ENCODE assay signal across 23 mouse cellular contexts in the genomic region with DNA sequence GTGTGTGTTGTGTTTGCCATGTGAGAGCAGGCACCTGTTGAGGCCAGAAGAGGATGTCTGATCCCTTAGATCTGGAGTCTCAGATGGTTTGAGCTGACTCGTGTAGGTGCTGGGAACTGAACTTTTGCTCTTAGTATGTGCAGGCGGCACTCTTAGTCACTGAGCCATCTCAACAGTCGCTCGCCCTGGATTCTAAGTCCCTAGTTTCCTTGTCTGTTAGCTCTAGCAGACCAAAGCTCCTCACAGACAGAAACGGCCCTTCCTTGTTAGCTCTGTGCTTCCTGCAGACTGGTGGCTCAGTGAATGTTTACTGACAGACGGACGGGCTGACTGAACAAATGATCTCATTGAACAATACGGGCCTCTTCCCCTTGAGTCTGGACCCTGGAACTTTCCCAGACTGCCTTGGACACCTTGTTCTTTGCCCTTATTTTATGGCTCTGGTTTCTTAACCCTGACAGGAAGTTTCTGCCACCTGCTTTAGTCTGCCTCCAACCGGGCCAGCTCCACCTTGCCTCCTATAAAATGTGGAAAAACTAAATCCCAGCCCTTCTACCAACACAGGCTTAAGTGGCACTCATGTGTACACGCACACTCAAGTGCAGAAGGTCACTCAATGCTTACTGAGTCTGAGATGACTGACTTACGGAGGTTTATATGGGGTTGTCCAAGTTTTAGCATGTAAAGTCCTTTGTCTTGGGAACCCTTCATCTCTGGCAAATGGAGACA. TPM values are rescaled to one million over a fixed set of nuclear protein-coding genes. Genes with fewer than 3 reads are reported as not detected.
DNase-seq lines count a peak whose midpoint lies in the region; ATAC-seq and TF ChIP-seq lines count a peak whose summit lies in the region.
"Had no signal": no experiment of that assay in that cellular context is flagged by ENCODE, and none has a peak within 500 bp of the region (broad histone marks: within the 10 kb centered on the region; RNA-seq: fewer than 3 reads in every experiment).

No protein-coding gene starts in this region.

- H3K9ac ChIP-seq in kidney, embryonic 14.5 days (ENCODE audit: low read depth, low read length), result no peak overlapping the region
- no peak overlapping the region for H3K9ac ChIP-seq in lung, embryonic 16.5 days (ENCODE audit: low read length)
- H3K9ac ChIP-seq in stomach, postnatal 0 days (ENCODE audit: low read length), result no peak overlapping the region
- H3K9ac ChIP-seq: midbrain, embryonic 12.5 days; neural tube, embryonic 15.5 days had no signal

- no peak for ATAC-seq in kidney, embryonic 14.5 days (ENCODE audit: low FRiP score, low TSS enrichment)
- peak; percentile 73 for ATAC-seq in lung, embryonic 16.5 days (ENCODE audit: low read depth)
- ATAC-seq in stomach, postnatal 0 days (ENCODE audit: low FRiP score, low TSS enrichment), result peak; percentile 65
- ATAC-seq in inflammation-experienced regulatory T-cells, adult 6 months, result no peak
- ATAC-seq: forebrain, embryonic 14.5 days; hindbrain, postnatal 0 days had no signal

- H3K27me3 ChIP-seq in kidney, embryonic 14.5 days (ENCODE audit: control insufficient read depth, insufficient read depth, low read length), result no peaks in the 10 kb centered on the region
- H3K27me3 ChIP-seq in lung, embryonic 16.5 days (ENCODE audit: control insufficient read depth, insufficient read depth, low read depth, low read length), result no peaks in the 10 kb centered on the region
- H3K27me3 ChIP-seq in stomach, postnatal 0 days (ENCODE audit: control insufficient read depth, insufficient read depth, low read length), result no peaks in the 10 kb centered on the region
- H3K27me3 ChIP-seq: midbrain, embryonic 12.5 days; neural tube, embryonic 15.5 days had no signal

- no peak for TF ChIP-seq CTCF in stomach, postnatal 0 days (IDR thresholded peaks at IDR 0.05; ENCODE audit: low read depth)

- no peak overlapping the region for H3K4me3 ChIP-seq in kidney, embryonic 14.5 days (ENCODE audit: low read length)
- H3K4me3 ChIP-seq in lung, embryonic 16.5 days (ENCODE audit: low read length), result no peak overlapping the region
- H3K4me3 ChIP-seq in stomach, postnatal 0 days (ENCODE audit: low read depth, low read length), result no peak overlapping the region
- H3K4me3 ChIP-seq: embryonic facial prominence, embryonic 10.5 days; erythroblast, embryonic 14.5 days; heart, embryonic 10.5 days; midbrain, embryonic 12.5 days; myocyte; neural tube, embryonic 15.5 days had no signal

- no peaks in the 10 kb centered on the region for H3K36me3 ChIP-seq in kidney, embryonic 14.5 days (ENCODE audit: control insufficient read depth, insufficient read depth, low read length)
- no peaks in the 10 kb centered on the region for H3K36me3 ChIP-seq in lung, embryonic 16.5 days (ENCODE audit: control insufficient read depth, insufficient read depth, low read length)
- no peaks in the 10 kb centered on the region for H3K36me3 ChIP-seq in stomach, postnatal 0 days (ENCODE audit: control insufficient read depth, insufficient read depth, low read length)
- H3K36me3 ChIP-seq: embryonic facial prominence, embryonic 10.5 days; heart, embryonic 10.5 days; midbrain, embryonic 12.5 days; neural tube, embryonic 15.5 days had no signal

- TF ChIP-seq EP300 in stomach, postnatal 0 days (optimal IDR thresholded peaks at IDR 0.05), result no peak

- DNase-seq in kidney, adult 11 months, result peak; percentile 63
- DNase-seq in lung, postnatal 10 days, result no peak
- peak; percentile 40 to 70 for DNase-seq in kidney, postnatal 25 days
- DNase-seq in stomach, postnatal 0 days (ENCODE audit: low spot score), result peak; percentile 37
- no peak for DNase-seq in frontal cortex, postnatal 14 days (ENCODE audit: low spot score in 2 of 2)
- DNase-seq: adrenal gland, adult 8-10 months; cerebellum, adult 11-12 months; cerebellum, postnatal 36 days; gastrocnemius, postnatal 36 days; right cerebral cortex, postnatal 25 days; thymus, adult 18-20 months had no signal

- no peaks in the 10 kb centered on the region for H3K4me1 ChIP-seq in kidney, embryonic 14.5 days (ENCODE audit: control insufficient read depth, insufficient read depth, low read length)
- peaks cover 7% of the 10 kb centered on the region; the same call in 1 of the 2 replicates for H3K4me1 ChIP-seq in lung, embryonic 16.5 days (replicated peaks; ENCODE audit: control insufficient read depth, insufficient read depth, low read length)
- no peaks in the 10 kb centered on the region for H3K4me1 ChIP-seq in stomach, postnatal 0 days (replicated peaks; ENCODE audit: control insufficient read depth, insufficient read depth)
- H3K4me1 ChIP-seq: embryonic facial prominence, embryonic 10.5 days; midbrain, embryonic 12.5 days; neural tube, embryonic 15.5 days had no signal

- H3K27ac ChIP-seq in kidney, embryonic 14.5 days (ENCODE audit: low read depth, low read length), result no peak overlapping the region
- H3K27ac ChIP-seq in lung, embryonic 16.5 days (ENCODE audit: low read length), result peak overlapping the region; percentile 88
- H3K27ac ChIP-seq in stomach, postnatal 0 days (replicated peaks), result peak overlapping the region; percentile 41; the same call in 1 of the 2 replicates
- H3K27ac ChIP-seq: embryonic facial prominence, embryonic 10.5 days; heart, embryonic 10.5 days; hindbrain, postnatal 0 days; macrophage; midbrain, embryonic 12.5 days; neural tube, embryonic 15.5 days had no signal

- H3K9me3 ChIP-seq in kidney, embryonic 14.5 days (ENCODE audit: control insufficient read depth, low read length), result no peaks in the 10 kb centered on the region
- H3K9me3 ChIP-seq in lung, embryonic 16.5 days (ENCODE audit: control insufficient read depth, low read length), result no peaks in the 10 kb centered on the region
- no peaks in the 10 kb centered on the region for H3K9me3 ChIP-seq in stomach, postnatal 0 days (ENCODE audit: control insufficient read depth, low read length)
- H3K9me3 ChIP-seq: embryonic facial prominence, embryonic 10.5 days; heart, embryonic 10.5 days; midbrain, embryonic 12.5 days; neural tube, embryonic 15.5 days had no signal

- WGBS in kidney, embryonic 14.5 days, result 69% methylated on average over 11 of the region's 11 CpGs
- 37% methylated on average over 11 of the region's 11 CpGs for WGBS in lung, embryonic 16.5 days
- 47% methylated on average over 11 of the region's 11 CpGs for WGBS in stomach, postnatal 0 days

- H3K4me2 ChIP-seq in kidney, embryonic 14.5 days (replicated peaks; ENCODE audit: low read depth, low read length), result no peak overlapping the region
- H3K4me2 ChIP-seq in lung, embryonic 16.5 days (ENCODE audit: low read depth, low read length), result no peak overlapping the region
- H3K4me2 ChIP-seq in stomach, postnatal 0 days (replicated peaks; ENCODE audit: low read depth), result no peak overlapping the region
- H3K4me2 ChIP-seq: midbrain, embryonic 12.5 days; neural tube, embryonic 15.5 days had no signal

RNA-seq across cellular contexts. Expression of a gene that starts 11.8 kb away (rescaled TPM):
- polyA plus RNA-seq in kidney, embryonic 14.5 days (2014; fragmentation: Nextera tagmentation; extraction: Ambion mirVana), result 11.5 and 11.6 TPM in 2 replicates
- 10.5 and 19.9 TPM in 2 replicates for polyA plus RNA-seq in lung, embryonic 16.5 days (2015; fragmentation: Nextera tagmentation; extraction: Ambion mirVana)
- 13.8 and 14.2 TPM in 2 replicates for polyA plus RNA-seq in stomach, postnatal 0 days (2015; fragmentation: Nextera tagmentation; extraction: Ambion mirVana)
- polyA plus RNA-seq in inflammation-experienced regulatory T-cells, adult 6 months (2017; shearing (Covaris generic)), result 100 to 1,000 TPM in 1 of 3 experiments, 10 to 100 TPM in 2; 67.0 to 101 (median 94.0) TPM

RNA-seq across cellular contexts. Expression of a gene that starts 18.0 kb away (rescaled TPM):
- 31.5 and 88.4 TPM in 2 replicates for polyA plus RNA-seq in kidney, embryonic 14.5 days (2014; fragmentation: Nextera tagmentation; extraction: Ambion mirVana)
- 157 and 162 TPM in 2 replicates for polyA plus RNA-seq in lung, embryonic 16.5 days (2015; fragmentation: Nextera tagmentation; extraction: Ambion mirVana)
- polyA plus RNA-seq in stomach, postnatal 0 days (2015; fragmentation: Nextera tagmentation; extraction: Ambion mirVana), result 118 and 131 TPM in 2 replicates
- 1 to 10 TPM in 2 of 3 experiments, under 1 TPM in 1; 0.26 to 2.4 (median 1.1) TPM for polyA plus RNA-seq in inflammation-experienced regulatory T-cells, adult 6 months (2017; shearing (Covaris generic))
- polyA plus RNA-seq: erythroblast, embryonic 14.5 days had no signal

Comparison
In these comparisons a context has a peak if more than half of its experiments do, and no peak if none do; other contexts are left out.
1. DNase-seq: peak in kidney, adult 11 months (single experiment), kidney, postnatal 25 days (2 of 2) and stomach, postnatal 0 days (single experiment); none in lung, postnatal 10 days (single experiment) and frontal cortex, postnatal 14 days (0 of 2).
2. ATAC-seq: peak in lung, embryonic 16.5 days (single experiment) and stomach, postnatal 0 days (single experiment); none in kidney, embryonic 14.5 days (single experiment) and inflammation-experienced regulatory T-cells, adult 6 months (single experiment).